Mouse (Mus musculus) midbrain, embryonic 16.5 days (tissue): ENCODE data around the gene Nfix. TPM values are rescaled to one million over a fixed set of nuclear protein-coding genes. Genes with fewer than 3 reads are reported as not detected.
A peak's percentile ranks its signal among the peaks of the same experiment; 100 is the strongest.

Experiments
- ATAC-seq: fragments of 200-750 bp; cut with Nextera tagmentation; 2 replicates; pipeline ENCODE4 v1.8.0; 2017; ENCODE audit warnings: moderate TSS enrichment
- H3K27ac ChIP-seq: fragments of 300-500 bp; sonication (generic); 2 replicates; pipeline ENCODE4 v1.5.1; 2014; ENCODE audit warnings: mild to moderate bottlenecking, low read length, mixed read lengths
- H3K27me3 ChIP-seq: fragments of 300-500 bp; sonication (generic); 2 replicates; pipeline ENCODE4 v1.6.1; 2014; ENCODE audit warnings: low read depth, low read length, mixed read lengths; ENCODE audit not compliant: control insufficient read depth, insufficient read depth
- H3K36me3 ChIP-seq: fragments of 300-500 bp; sonication (generic); 2 replicates; pipeline ENCODE4 v1.6.1; 2014; ENCODE audit warnings: mild to moderate bottlenecking, low read length, moderate library complexity, mixed read lengths; ENCODE audit not compliant: control insufficient read depth, insufficient read depth
- H3K4me1 ChIP-seq: fragments of 300-500 bp; sonication (generic); 2 replicates; pipeline ENCODE4 v1.6.1; 2014; ENCODE audit warnings: mild to moderate bottlenecking, low read length, mixed read lengths; ENCODE audit not compliant: control insufficient read depth, insufficient read depth
- H3K4me2 ChIP-seq: fragments of 300-500 bp; sonication (generic); 2 replicates; pipeline ENCODE4 v1.6.1; 2014; ENCODE audit warnings: mild to moderate bottlenecking, low read length, mixed read lengths
- H3K4me3 ChIP-seq: fragments of 300-500 bp; sonication (generic); 2 replicates; pipeline ENCODE4 v1.5.1; 2014; ENCODE audit warnings: low read depth, mild to moderate bottlenecking, low read length, moderate library complexity, mixed read lengths
- H3K9ac ChIP-seq: fragments of 300-500 bp; sonication (generic); 2 replicates; pipeline ENCODE4 v1.6.1; 2014; ENCODE audit warnings: low read depth, low read length, mixed read lengths
- H3K9me3 ChIP-seq: fragments of 300-500 bp; sonication (generic); replicated peaks from 2 replicates; pipeline ENCODE4 v1.6.1; 2014; ENCODE audit warnings: mild to moderate bottlenecking, low read length, mixed read lengths; ENCODE audit not compliant: control insufficient read depth, poor library complexity, severe bottlenecking
- WGBS: fragments of 180-500 bp; shearing (Covaris S2); extraction: QIAGEN DNeasy Blood & Tissue Kit; methylation state at CpG from one replicate; pipeline ENCODE4 v1.1.7; 2014; 5-methylcytosine and 5-hydroxymethylcytosine counted together
- polyA plus RNA-seq: library from polyadenylated mRNA; unstranded; fragments of >200 nt; fragmentation: Nextera tagmentation; extraction: Ambion mirVana; gene quantifications from 2 replicates; pipeline ENCODE4 v1.2.1, GENCODE M21; 2015

The Nfix gene
- polyA plus RNA-seq, 1 experiment from 2014 or later = 55.4 TPM

DNA sequence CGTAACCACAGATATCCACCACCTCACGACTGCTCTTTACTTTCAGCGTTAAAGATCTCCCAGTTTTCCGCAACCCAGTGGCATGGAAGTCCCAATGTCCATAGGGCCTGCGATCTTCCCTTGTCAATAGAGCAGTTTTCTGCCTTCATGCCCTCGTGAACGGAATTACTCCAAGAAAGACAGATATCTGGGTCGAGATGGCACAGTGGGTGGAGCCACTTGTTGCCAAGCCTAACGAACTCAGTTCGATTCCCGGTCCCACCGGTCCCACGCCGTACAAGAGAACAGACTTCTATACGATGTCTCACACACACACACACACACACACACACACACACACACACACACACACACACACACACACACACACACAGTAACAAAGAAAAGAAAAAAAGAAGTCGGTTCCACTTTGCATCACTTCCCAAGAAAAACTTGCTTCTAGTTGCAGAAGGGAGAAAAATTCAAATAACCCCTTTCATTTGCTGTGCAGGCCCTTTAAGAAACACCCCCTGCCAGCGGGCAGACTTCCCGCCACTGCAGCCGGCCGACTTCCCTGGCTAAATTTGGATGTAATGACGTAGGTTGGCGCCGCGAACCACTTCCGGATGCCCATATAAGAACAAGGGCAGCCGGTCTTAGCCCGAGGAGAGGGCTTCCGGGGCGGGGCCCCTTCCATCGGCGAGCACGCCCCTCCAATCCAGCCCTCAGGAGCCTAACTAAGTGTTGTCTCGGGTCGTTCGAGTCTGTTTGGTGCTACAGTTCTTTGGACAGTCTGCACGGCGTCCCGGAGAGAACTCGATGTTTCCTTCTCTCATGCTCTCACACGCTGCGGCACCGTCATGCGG, 136.4 kb downstream of the Nfix start:
- peaks cover 39% of the 10 kb centered on the region for H3K4me1 ChIP-seq
- WGBS = 3% methylated on average over 43 of the region's 43 CpGs
- no peaks in the 10 kb centered on the region for H3K36me3 ChIP-seq
- H3K9me3 ChIP-seq = no peaks in the 10 kb centered on the region
- peaks cover 2% of the 10 kb centered on the region; the same call in 1 of the 2 replicates for H3K27me3 ChIP-seq
- peak overlapping the region; percentile 89 for H3K27ac ChIP-seq
- ATAC-seq = peak; percentile 71
- peak overlapping the region; percentile 82 for H3K9ac ChIP-seq
- H3K4me3 ChIP-seq = peak overlapping the region; percentile 63
- peak overlapping the region; percentile 87 for H3K4me2 ChIP-seq

GRCm38 (mm10) chr8:84662581-84663065, 137.5 kb downstream of the Nfix start, which contains the start of gene Ier2:
Gene Ier2, minus strand, starts transcription at chr8:84662852.
- Histone ChIP-seq H3K4me2 (peak within 1 kb of the TSS; percentile 87), H3K36me3 (no peaks in the 10 kb centered on the region), H3K9ac (peak within 1 kb of the TSS; percentile 74), H3K27ac (peak within 1 kb of the TSS; percentile 89), H3K27me3 (peaks cover 2% of the 10 kb centered on the region; the same call in 1 of the 2 replicates), H3K4me3 (peak within 1 kb of the TSS; percentile 63), H3K9me3 (no peaks in the 10 kb centered on the region), H3K4me1 (peaks cover 39% of the 10 kb centered on the region)
- WGBS = under 1% methylated on average over 27 of the region's 27 CpGs
- peak; percentile 69 for ATAC-seq

- peaks cover 39% of the 10 kb centered on the region for H3K4me1 ChIP-seq
Measured at GRCm38 (mm10) chr8:84661961-84662571, 138.1 kb downstream of the Nfix start.

GRCm38 (mm10) chr8:84661458-84661871, 138.7 kb downstream of the Nfix start:
- no peak for ATAC-seq
- WGBS = 1% methylated on average over 24 of the region's 24 CpGs
- Histone ChIP-seq H3K27me3 (peaks cover 2% of the 10 kb centered on the region; the same call in 1 of the 2 replicates), H3K36me3 (no peaks in the 10 kb centered on the region), H3K4me1 (peaks cover 41% of the 10 kb centered on the region), H3K9ac (peak overlapping the region; percentile 74), H3K4me2 (peak overlapping the region; percentile 87), H3K27ac (peak overlapping the region; percentile 17; the same call in 1 of the 2 replicates), H3K4me3 (peak overlapping the region; percentile 62), H3K9me3 (no peaks in the 10 kb centered on the region)

More at GRCm38 (mm10) chr8:84661961-84662571, 138.1 kb downstream of the Nfix start:
- H3K9ac ChIP-seq = peak overlapping the region; percentile 74
- peaks cover 2% of the 10 kb centered on the region; the same call in 1 of the 2 replicates for H3K27me3 ChIP-seq
- H3K4me2 ChIP-seq = peak overlapping the region; percentile 87
- peak overlapping the region; percentile 62 for H3K4me3 ChIP-seq
- H3K27ac ChIP-seq = peak overlapping the region; percentile 66
- ATAC-seq = peak; percentile 10
- WGBS = under 1% methylated on average over 60 of the region's 61 CpGs
- no peaks in the 10 kb centered on the region for H3K36me3 ChIP-seq
- H3K9me3 ChIP-seq = no peaks in the 10 kb centered on the region

GRCm38 (mm10) chr8:84660819-84661457, 139.2 kb downstream of the Nfix start:
- 4% methylated on average over 20 of the region's 20 CpGs for WGBS

DNA sequence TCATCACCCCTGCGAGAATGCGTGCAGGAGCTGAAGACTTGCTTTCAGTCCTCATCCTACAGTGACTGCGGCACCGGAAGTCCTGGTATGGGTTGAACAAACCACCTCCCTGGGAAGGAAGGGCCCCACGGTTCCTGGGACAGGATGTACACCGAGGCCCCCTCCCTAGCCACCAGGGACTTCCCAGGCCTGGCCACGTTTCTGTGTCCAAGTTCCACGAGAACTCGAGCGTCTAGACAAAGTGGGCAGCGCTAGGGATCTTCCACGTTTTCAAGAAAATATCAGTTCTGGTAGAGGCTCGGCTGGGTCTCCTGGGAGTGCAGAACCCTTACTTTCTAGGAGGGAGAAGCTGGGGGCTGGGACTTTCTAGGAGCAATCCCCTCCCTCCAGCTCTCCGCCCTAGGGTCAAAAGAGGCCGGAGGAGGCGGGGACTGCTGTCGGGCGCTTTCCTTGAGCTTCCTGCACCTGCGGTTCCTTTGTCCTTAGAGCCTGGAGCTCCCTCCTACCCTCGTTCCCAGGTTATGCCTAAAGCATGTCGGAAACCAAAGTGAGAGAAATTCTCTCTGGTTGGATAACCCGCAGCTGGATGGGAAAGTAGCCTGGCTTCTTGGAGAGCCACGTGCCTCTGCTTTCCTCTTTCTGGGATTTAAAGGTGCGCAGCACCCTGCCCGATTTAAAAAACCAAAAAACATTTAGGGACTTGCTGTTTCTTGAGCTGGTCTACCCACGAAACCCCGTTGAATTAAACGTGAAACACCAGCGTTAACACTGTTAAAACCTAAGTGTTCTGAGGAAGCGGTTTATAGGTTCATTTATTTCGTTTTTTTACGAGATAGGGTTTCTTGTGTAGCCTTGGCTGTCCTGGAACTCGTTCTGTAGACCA, 140.0 kb downstream of the Nfix start:
- Histone ChIP-seq H3K4me1 (peaks cover 41% of the 10 kb centered on the region), H3K4me2 (peak overlapping the region; percentile 87), H3K27me3 (peaks cover 6% of the 10 kb centered on the region; the same call in 1 of the 2 replicates), H3K9ac (0 out of 2 replicates have a peak overlapping the region, but pooled peaks have one; percentile 0), H3K9me3 (no peaks in the 10 kb centered on the region), H3K27ac (peak overlapping the region; percentile 26; the same call in 1 of the 2 replicates), H3K36me3 (no peaks in the 10 kb centered on the region), H3K4me3 (peak overlapping the region; percentile 14; the same call in 1 of the 2 replicates)
- 4% methylated on average over 33 of the region's 33 CpGs for WGBS
- ATAC-seq = no peak

More at GRCm38 (mm10) chr8:84660819-84661457, 139.2 kb downstream of the Nfix start:
- Histone ChIP-seq H3K4me1 (peaks cover 43% of the 10 kb centered on the region), H3K9ac (peak overlapping the region; percentile 74), H3K4me3 (peak overlapping the region; percentile 62), H3K27me3 (peaks cover 6% of the 10 kb centered on the region; the same call in 1 of the 2 replicates), H3K9me3 (no peaks in the 10 kb centered on the region), H3K4me2 (peak overlapping the region; percentile 87), H3K36me3 (no peaks in the 10 kb centered on the region), H3K27ac (no peak overlapping the region; the same call in none of the 2 replicates)
- ATAC-seq = no peak

GRCm38 (mm10) chr8:84658951-84659350, 141.2 kb downstream of the Nfix start:
- H3K27ac ChIP-seq = no peak overlapping the region
- H3K27me3 ChIP-seq = peaks cover 6% of the 10 kb centered on the region; the same call in 1 of the 2 replicates
- no peak overlapping the region for H3K9ac ChIP-seq
- no peaks in the 10 kb centered on the region for H3K36me3 ChIP-seq
- 43% methylated on average over 1 of the region's 1 CpGs for WGBS
- H3K4me3 ChIP-seq = no peak overlapping the region
- H3K9me3 ChIP-seq = no peaks in the 10 kb centered on the region
- ATAC-seq = no peak
- no peak overlapping the region for H3K4me2 ChIP-seq
- peaks cover 41% of the 10 kb centered on the region for H3K4me1 ChIP-seq

DNA sequence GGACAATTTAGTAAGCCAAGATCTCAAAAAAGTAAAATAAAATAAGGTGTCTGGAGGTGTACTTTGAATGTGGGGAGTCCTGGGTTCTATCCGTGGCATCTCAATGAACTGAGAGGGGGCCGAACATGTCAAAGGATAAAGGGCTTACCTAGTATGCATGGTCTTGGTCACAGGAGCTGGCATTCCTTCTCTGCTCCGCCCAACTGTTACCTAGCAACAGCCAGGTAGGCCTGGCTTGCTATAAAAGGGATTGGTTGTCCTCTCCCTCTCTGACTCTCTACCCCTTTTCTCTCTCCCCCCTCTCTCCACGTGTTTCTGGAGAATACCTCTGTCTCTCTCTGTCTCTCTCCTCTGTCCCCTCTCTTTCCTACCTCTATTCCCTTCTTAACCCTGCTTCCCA, 142.5 kb downstream of the Nfix start:
- 40% methylated on average over 4 of the region's 4 CpGs for WGBS
- ATAC-seq = no peak
- H3K4me1 ChIP-seq = peaks cover 32% of the 10 kb centered on the region
- H3K27ac ChIP-seq = no peak overlapping the region
- H3K4me3 ChIP-seq = no peak overlapping the region
- no peaks in the 10 kb centered on the region for H3K36me3 ChIP-seq
- no peak overlapping the region for H3K4me2 ChIP-seq
- H3K9ac ChIP-seq = no peak overlapping the region
- H3K9me3 ChIP-seq = no peaks in the 10 kb centered on the region
- H3K27me3 ChIP-seq = peaks cover 6% of the 10 kb centered on the region; the same call in 1 of the 2 replicates
